Mouse (Mus musculus) lung, postnatal 0 days (tissue): ENCODE data around the gene 2610301B20Rik.

ENCODE experiments used
- CTCF ChIP-seq: IDR thresholded peaks from 2 replicates; pipeline ENCODE4 v1.5.1; 2016; ENCODE audit warnings: antibody characterized with exemption, mild to moderate bottlenecking
- EP300 ChIP-seq: IDR thresholded peaks from 2 replicates; pipeline ENCODE4 v1.6.1; 2016; ENCODE audit warnings: antibody characterized with exemption, mild to moderate bottlenecking, control low read depth

DNA sequence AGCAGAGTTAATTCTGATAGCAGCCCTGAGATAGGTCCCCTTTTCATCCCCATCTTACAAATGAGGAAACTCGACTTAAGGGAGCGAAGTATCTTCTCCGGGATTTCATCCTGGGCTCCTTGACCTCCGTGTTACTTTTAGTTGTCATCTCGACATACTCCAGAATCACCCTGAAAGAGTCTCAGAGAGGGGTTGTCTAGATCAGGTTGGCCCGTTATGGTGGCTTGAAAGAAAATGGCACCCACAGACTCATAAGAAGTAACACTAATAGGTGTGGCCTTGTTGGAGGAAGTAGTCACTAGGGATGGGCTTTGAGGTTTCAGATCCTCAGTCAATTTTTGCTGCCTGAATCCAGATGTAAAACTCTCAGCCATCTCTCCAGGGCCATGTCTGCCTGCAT is 46.3 kb downstream of the 2610301B20Rik start:
- no peak for TF ChIP-seq EP300
- TF ChIP-seq CTCF: no peak
